Mouse (Mus musculus) cortical plate, adult 2 months (tissue): ENCODE data around the gene Tmed5.

Experiments
- CTCF ChIP-seq: fragments of 200-500 bp; IDR thresholded peaks from 2 replicates; pipeline ENCODE4 v1.5.1; 2011; ENCODE audit warnings: mild to moderate bottlenecking, control low read depth, low read length; ENCODE audit not compliant: insufficient read depth; ENCODE audit errors: extremely low read depth
- POLR2A ChIP-seq: fragments of 200-500 bp; IDR thresholded peaks from 2 replicates; pipeline ENCODE4 v1.6.1; 2011; ENCODE audit warnings: mild to moderate bottlenecking, low read length, control low read depth; ENCODE audit not compliant: insufficient read depth; ENCODE audit errors: extremely low read depth

DNA sequence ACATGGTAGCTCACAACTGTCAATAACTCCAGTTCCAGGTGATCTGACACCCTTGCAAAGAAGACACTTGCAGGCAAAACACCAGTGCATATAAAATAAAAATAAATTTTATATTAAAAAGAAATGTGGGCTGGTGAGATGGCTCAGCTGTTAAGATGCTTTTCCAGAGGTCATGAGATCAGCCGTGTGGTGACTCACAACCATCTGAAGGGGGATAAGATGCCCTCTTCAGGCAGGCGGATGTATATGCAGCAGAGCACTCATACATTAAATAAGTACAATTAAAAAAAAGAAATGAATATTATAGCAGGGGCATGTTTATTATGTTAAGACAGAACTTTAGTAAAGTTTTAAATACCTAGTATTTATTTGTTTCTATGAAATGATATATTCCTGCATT lies 50.0 kb downstream of the Tmed5 start:
- peak; percentile 15; the same call in 1 of the 2 replicates for TF ChIP-seq CTCF
- no peak for TF ChIP-seq POLR2A
